Mouse (Mus musculus): ENCODE results near the gene Krt81. TPM values are rescaled to one million over a fixed set of nuclear protein-coding genes. Genes with fewer than 3 reads are reported as not detected.

Krt81 gene
- total and polyA plus RNA-seq, 3 experiments = not detected

DNA sequence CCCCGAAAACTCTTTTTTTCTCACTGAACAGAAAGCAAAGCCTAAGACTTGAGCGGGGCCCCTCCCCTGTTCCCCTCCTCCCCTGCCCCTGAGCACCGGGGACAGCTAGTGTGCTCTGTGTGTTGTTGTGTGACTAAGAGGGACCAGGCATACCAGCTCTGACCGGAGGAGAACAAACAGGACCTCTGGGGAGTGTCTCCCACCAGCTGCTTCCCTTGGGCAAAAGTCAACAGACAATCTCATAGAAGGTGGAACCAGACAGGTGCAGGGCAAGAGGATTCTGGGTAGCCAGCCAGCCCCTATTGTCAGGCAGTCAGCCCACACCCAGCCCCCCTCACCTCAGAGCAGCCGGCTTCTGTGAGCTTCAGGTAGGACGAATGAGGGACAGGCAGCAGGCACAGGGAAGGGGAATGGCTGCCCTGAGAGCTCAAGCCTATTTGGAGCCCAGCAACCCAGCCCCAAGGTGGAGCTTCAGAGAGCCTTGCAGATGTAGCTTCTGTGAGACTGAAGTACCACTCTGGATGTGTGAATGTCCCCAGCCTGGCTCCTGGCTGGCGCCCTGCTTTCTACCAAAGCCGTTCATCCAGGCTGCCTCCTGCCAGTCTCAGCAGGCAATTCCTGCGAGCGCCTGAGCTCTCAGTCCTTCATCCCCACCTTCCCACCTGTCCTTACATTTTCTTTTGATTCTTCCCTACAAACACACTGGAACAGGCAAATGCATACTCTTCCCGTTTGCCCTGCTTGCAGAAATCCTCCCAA, 48.6 kb downstream of the Krt81 start:
- no peak overlapping the region for H3K9ac ChIP-seq (ENCODE audit: control insufficient read depth, low read depth, low read length, poor library complexity, severe bottlenecking)
- no peak overlapping the region for H3K4me3 ChIP-seq (ENCODE audit: control insufficient read depth in 1 of 2, insufficient read depth in 1 of 2, low read depth in 2 of 2, low read length in 2 of 2)
- no peak for DNase-seq (ENCODE audit: low read depth, low spot score)
- TF ChIP-seq ELF1 (IDR thresholded peaks at IDR 0.05; ENCODE audit: low read depth, low read length) (no peak), ZC3H11A (IDR thresholded peaks at IDR 0.05; ENCODE audit: low read depth, low read length) (no peak), MYB (IDR thresholded peaks at IDR 0.05; ENCODE audit: low read depth, low read length) (no peak)
- H3K4me1 ChIP-seq (ENCODE audit: control insufficient read depth in 1 of 2, insufficient read depth in 2 of 2, low read length in 2 of 2) = no peaks in the 10 kb centered on the region
- no peaks in the 10 kb centered on the region for H3K27me3 ChIP-seq (ENCODE audit: control insufficient read depth in 1 of 2, insufficient read depth in 2 of 2, low read length in 2 of 2)
- H3K36me3 ChIP-seq (ENCODE audit: control insufficient read depth in 1 of 2, insufficient read depth in 2 of 2, low read length in 2 of 2) = no peaks in the 10 kb centered on the region
- H3K27ac ChIP-seq (ENCODE audit: control insufficient read depth, low read depth, low read length) = no peak overlapping the region
- no peaks in the 10 kb centered on the region for H3K9me3 ChIP-seq (replicated peaks; ENCODE audit: insufficient read depth, low read length)
- H3K79me2 ChIP-seq (ENCODE audit: control insufficient read depth, insufficient read depth, low read length, poor library complexity) = no peaks in the 10 kb centered on the region

- no peak overlapping the region for H3K27ac ChIP-seq (ENCODE audit: control insufficient read depth, low read depth, low read length)
- no peak for DNase-seq (ENCODE audit: low read depth, low spot score)
- no peaks in the 10 kb centered on the region for H3K4me1 ChIP-seq (ENCODE audit: control insufficient read depth in 1 of 2, insufficient read depth in 2 of 2, low read length in 2 of 2)
- H3K9ac ChIP-seq (ENCODE audit: control insufficient read depth, low read depth, low read length, poor library complexity, severe bottlenecking) = no peak overlapping the region
- H3K9me3 ChIP-seq (replicated peaks; ENCODE audit: insufficient read depth, low read length) = no peaks in the 10 kb centered on the region
- TF ChIP-seq POLR2A (IDR thresholded peaks at IDR 0.05; ENCODE audit: control insufficient read depth in 1 of 2, insufficient read depth in 1 of 2, low read depth in 1 of 2, low read length in 2 of 2, poor library complexity in 1 of 2) = no peak
- no peaks in the 10 kb centered on the region for H3K36me3 ChIP-seq (ENCODE audit: control insufficient read depth in 1 of 2, insufficient read depth in 2 of 2, low read length in 2 of 2)
- no peaks in the 10 kb centered on the region for H3K79me2 ChIP-seq (ENCODE audit: control insufficient read depth, insufficient read depth, low read length, poor library complexity)
- no peaks in the 10 kb centered on the region for H3K27me3 ChIP-seq (ENCODE audit: control insufficient read depth in 1 of 2, insufficient read depth in 2 of 2, low read length in 2 of 2)
- no peak overlapping the region for H3K4me3 ChIP-seq (ENCODE audit: control insufficient read depth in 1 of 2, insufficient read depth in 1 of 2, low read depth in 2 of 2, low read length in 2 of 2)
Observed at GRCm38 (mm10) chr15:101413916-101414635, 49.5 kb downstream of the Krt81 start.

DNA sequence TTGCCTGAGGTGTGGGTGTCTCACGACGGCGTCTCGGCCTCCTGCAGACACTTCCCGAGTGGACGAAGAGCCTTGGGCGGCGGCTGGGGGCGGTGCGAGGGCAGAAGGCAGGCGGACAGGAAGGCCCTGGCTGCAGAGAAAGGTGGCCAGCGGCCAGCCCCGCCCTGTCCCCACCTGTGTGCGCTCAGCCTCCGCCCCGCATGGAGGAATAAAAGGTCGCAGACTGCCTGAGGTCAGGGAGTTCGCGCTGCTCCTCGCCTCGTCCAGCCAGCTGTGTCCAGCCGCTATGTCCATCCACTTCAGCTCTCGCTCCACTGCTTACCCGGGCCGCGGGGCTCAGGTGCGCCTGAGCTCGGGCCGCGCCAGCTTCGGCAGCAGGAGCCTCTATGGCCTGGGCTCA, 51.4 kb downstream of the Krt81 start:
- no peaks in the 10 kb centered on the region for H3K4me1 ChIP-seq (ENCODE audit: control insufficient read depth in 1 of 2, insufficient read depth in 2 of 2, low read length in 2 of 2)
- no peak overlapping the region for H3K27ac ChIP-seq (ENCODE audit: control insufficient read depth, low read depth, low read length)
- H3K79me2 ChIP-seq (ENCODE audit: control insufficient read depth, insufficient read depth, low read length, poor library complexity) = no peaks in the 10 kb centered on the region
- TF ChIP-seq TBP (IDR thresholded peaks at IDR 0.05; ENCODE audit: low read depth, low read length) (no peak), MEF2A (IDR thresholded peaks at IDR 0.05; ENCODE audit: extremely low read depth, insufficient replicate concordance, low read depth, low read length, poor library complexity, severe bottlenecking) (no peak), ZC3H11A (IDR thresholded peaks at IDR 0.05; ENCODE audit: low read depth, low read length) (no peak), ELF1 (IDR thresholded peaks at IDR 0.05; ENCODE audit: low read depth, low read length) (no peak), ZKSCAN1 (IDR thresholded peaks at IDR 0.05; ENCODE audit: low read depth, low read length) (no peak), USF2 (IDR thresholded peaks at IDR 0.05; ENCODE audit: borderline replicate concordance in 1 of 2, insufficient read depth in 1 of 2, low read depth in 1 of 2, low read length in 2 of 2) (no peak), ETS1 (IDR thresholded peaks at IDR 0.05; ENCODE audit: low read depth, low read length) (no peak), MAX (IDR thresholded peaks at IDR 0.05; ENCODE audit: low read length) (no peak), MXI1 (IDR thresholded peaks at IDR 0.05; ENCODE audit: low read depth, low read length) (no peak), RAD21 (IDR thresholded peaks at IDR 0.05; ENCODE audit: low read depth, low read length) (no peak), CHD1 (IDR thresholded peaks at IDR 0.05; ENCODE audit: low read depth, low read length) (no peak), HCFC1 (IDR thresholded peaks at IDR 0.05; ENCODE audit: low read depth, low read length) (no peak), TAL1 (IDR thresholded peaks at IDR 0.05; ENCODE audit: low read length) (no peak), MAZ (IDR thresholded peaks at IDR 0.05; ENCODE audit: low read depth, low read length) (no peak), ZNF384 (IDR thresholded peaks at IDR 0.05; ENCODE audit: low read depth, low read length) (no peak), GABPA (IDR thresholded peaks at IDR 0.05; ENCODE audit: low read depth, low read length) (no peak), NRF1 (IDR thresholded peaks at IDR 0.05; ENCODE audit: insufficient read depth, low read depth, low read length, poor library complexity, severe bottlenecking) (no peak)
- H3K36me3 ChIP-seq (ENCODE audit: control insufficient read depth in 1 of 2, insufficient read depth in 2 of 2, low read length in 2 of 2) = no peaks in the 10 kb centered on the region
- no peaks in the 10 kb centered on the region for H3K27me3 ChIP-seq (ENCODE audit: control insufficient read depth in 1 of 2, insufficient read depth in 2 of 2, low read length in 2 of 2)
- H3K9ac ChIP-seq (ENCODE audit: control insufficient read depth, low read depth, low read length, poor library complexity, severe bottlenecking) = no peak overlapping the region
- no peak for DNase-seq (ENCODE audit: low read depth, low spot score)
- no peaks in the 10 kb centered on the region for H3K9me3 ChIP-seq (replicated peaks; ENCODE audit: insufficient read depth, low read length)
- no peak overlapping the region for H3K4me3 ChIP-seq (ENCODE audit: control insufficient read depth in 1 of 2, insufficient read depth in 1 of 2, low read depth in 2 of 2, low read length in 2 of 2)

Data from MEL (cell line).